Mouse (Mus musculus) layer of hippocampus, postnatal 36 days (tissue): ENCODE results near the gene Pkm. TPM values are rescaled to one million over a fixed set of nuclear protein-coding genes. Genes with fewer than 3 reads are reported as not detected.

Experiments
- DNase-seq, 2 experiments: peaks; one replicate each; pipeline ENCODE4 v3.0.0; 2022
- total RNA-seq, 2 experiments: library from RNA; stranded (reverse); gene quantifications; 2 replicates each; pipeline ENCODE4 v1.2.3; 2021

Gene Pkm
- total RNA-seq, 2 experiments from 2014 or later, result 1,284 to 1,365 TPM

DNA sequence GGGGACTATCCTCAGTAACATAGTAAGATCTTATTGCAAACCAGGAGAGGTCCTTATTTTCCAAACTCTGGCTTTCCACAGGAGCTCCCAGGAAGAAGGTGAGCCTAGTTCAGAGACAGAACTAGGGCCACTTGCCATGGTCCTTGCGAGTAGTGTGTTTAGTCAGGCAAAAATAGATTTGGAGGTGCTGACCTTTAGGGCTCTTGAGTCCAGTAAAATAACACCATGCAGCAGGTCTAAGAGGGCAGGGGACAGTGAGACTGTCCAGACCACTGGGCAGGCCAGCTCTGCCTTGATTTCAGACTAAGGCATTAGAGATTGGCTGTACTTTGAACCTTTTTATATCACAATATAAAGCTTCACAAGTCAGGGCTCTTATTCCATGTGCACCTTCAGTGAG lies 10.6 kb downstream of the Pkm start:
- no peak for DNase-seq

- no peak for DNase-seq
Observed at GRCm38 (mm10) chr9:59667250-59667649, 11.1 kb downstream of the Pkm start.

DNA sequence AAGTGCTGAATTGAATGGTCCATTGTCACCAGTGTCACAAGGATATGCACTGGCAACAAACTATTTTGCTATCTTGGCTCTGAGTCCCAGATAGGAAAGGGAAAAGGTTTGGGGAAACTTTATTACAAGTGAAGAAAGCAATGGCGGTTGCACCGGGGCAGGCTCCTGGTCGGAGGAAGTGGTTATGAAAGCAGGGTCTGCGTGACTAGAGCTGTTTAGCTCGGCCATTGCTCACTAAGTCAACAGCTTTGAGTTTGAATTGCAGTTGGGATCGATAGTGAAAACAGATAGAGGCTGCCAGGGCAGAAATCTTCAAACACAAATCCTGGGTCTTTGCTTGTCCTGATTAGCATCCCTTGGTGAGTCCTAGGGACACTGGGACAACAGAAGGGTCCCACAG lies 11.7 kb downstream of the Pkm start:
- DNase-seq, result no peak

DNA sequence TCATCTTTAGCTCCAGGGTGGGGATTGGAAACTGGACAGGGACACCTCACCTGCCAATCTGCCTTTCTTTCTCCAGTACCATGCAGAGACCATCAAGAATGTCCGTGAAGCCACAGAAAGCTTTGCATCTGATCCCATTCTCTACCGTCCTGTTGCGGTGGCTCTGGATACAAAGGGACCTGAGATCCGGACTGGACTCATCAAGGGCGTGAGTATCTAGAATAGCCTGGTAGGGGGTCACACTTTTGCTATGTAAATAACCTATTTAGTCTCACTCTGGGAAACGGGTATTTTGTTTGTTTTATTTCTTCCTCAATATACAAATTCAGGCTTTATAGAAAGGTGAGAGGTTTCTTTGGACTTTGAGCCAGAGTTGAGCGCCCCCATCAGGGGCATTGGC lies 12.3 kb downstream of the Pkm start:
- DNase-seq, result no peak

DNA sequence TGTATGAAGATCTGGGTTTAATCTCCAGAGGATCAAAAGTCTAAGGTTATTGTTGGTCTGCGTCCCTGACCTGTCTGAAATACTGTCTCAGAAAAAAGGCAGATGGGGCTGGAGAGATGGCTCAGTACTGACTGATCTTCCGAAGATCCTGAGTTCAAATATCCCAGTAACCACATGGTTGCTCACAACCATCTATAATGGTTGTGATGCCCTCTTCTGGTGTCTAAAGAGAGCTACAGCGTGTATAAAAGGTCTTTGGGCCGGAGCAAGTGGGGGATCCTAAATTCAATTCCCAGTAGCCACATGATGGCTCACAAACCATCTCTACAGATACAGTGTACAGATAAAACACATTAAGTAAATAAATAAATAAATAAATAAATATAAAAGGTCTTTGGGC lies 13.0 kb downstream of the Pkm start:
- no peak for DNase-seq

GRCm38 (mm10) chr9:59672195-59672894 lies 16.2 kb downstream of the Pkm start:
- DNase-seq, result no peak

GRCm38 (mm10) chr9:59673427-59673826 lies 17.3 kb downstream of the Pkm start:
- DNase-seq, result no peak

GRCm38 (mm10) chr9:59675598-59675997 lies 19.4 kb downstream of the Pkm start:
- DNase-seq, result no peak

GRCm38 (mm10) chr9:59678313-59678712 lies 22.1 kb downstream of the Pkm start:
- no peak for DNase-seq

DNA sequence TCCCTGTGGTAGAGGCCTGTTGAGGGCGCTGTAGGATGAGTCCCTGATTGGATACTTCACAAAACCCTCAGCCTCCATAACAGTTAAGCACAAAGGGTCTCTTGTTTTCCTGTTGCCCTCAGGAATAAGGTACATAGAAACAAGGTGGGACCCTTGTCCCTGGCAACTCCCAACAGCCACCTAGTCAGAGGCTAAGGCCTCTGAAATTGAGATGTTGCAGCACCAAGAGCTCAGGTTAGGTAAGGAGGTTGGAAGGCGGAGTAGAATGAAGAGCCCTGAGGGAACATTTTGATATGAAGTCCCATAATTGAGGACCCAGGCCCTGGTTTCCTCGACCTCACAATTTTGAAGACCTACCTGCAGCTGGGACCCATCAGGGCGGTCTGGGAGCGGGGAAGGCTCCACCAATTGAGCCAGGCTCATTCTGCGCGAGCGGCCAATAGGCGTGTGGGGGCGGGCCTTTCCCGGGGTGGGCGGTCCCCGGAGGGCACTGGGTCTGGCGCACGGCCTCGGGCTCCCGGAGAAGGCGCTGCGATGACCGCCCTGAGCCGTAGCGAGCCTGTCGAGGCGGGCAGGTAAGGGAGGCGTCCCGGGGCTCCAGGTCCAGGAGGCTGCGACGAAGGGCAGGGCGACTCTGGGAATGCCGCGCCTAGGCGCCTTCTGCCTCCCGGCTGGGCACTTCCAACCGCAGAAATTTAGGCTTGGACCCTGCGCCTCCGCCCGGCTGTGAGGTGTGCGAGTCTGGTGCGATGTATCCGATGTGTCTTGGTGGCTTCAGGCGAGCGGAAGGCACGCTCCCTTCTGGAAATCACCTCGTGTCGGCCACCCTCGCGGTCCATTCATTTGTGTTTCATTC lies 23.7 kb downstream of the Pkm start, which contains the start of gene Gramd2:
TSS of gene Gramd2 (plus strand) at position 467 of the 856 bp plus-strand sequence.
- DNase-seq, result peak in 1 of 2 experiments; percentile 73

- no peak for DNase-seq
Observed at GRCm38 (mm10) chr9:59680534-59680875, 24.3 kb downstream of the Pkm start.

- DNase-seq, result no peak
Observed at GRCm38 (mm10) chr9:59684020-59684419, 27.9 kb downstream of the Pkm start.

DNA sequence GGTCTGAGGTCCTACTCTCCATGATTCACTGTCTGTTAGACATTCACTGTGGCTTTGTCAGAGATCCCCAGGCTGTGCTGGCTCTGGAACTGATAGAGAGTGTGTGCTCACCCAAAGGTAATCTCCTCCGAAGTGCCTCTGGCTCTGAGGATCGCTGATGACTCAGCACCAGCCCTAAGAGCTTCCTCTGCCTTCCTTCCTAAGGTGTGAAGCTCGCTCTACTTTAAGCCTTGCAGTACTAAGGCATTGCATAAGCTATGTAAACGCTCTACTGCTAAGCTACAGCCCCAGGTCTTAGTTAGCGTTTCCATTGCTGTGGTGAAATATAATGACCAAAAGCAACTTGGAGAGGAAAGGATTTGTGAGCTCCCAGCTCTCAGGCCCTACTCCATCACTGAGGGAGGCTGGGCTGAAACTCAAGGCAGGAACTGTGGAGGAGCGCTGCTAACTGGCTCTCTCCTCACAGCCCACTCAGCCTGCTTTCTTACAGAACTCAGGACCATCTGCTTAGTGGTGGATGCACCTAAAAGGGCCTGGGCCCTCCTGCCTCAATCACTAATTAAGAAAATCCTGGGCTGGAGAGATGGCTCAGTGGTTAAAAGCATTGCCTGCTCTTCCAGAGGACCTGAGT lies 31.4 kb downstream of the Pkm start:
- no peak for DNase-seq

DNA sequence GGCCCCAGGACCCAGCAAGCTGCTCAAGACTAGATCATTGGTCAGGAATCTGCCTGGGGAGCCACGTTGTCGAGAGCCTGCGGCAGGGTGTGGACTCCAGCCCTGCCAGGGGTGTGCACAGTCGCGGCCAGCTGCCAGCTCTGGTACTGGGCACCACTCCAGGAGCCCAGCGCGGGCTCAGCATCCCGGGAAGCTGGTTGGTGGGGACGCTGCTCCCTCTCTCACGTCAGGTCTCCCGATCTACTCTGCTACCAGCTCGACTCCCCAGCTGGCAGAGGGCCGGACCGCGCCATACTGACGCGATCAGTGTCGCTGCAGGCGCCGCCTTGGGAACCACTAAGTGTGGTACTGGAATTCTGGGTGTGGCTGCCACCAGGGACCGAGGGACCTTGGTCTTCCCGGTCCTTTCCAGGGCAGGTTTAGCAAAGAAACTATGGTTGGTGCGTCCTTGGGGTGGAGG lies 35.5 kb downstream of the Pkm start:
- peak; percentile 82 to 83 for DNase-seq

GRCm38 (mm10) chr9:59692145-59692544 lies 36.0 kb downstream of the Pkm start:
- DNase-seq, result peak in 1 of 2 experiments; percentile 45

GRCm38 (mm10) chr9:59694571-59695450 lies 38.6 kb downstream of the Pkm start:
- DNase-seq, result no peak

GRCm38 (mm10) chr9:59695451-59695813 lies 39.3 kb downstream of the Pkm start:
- DNase-seq, result no peak

DNA sequence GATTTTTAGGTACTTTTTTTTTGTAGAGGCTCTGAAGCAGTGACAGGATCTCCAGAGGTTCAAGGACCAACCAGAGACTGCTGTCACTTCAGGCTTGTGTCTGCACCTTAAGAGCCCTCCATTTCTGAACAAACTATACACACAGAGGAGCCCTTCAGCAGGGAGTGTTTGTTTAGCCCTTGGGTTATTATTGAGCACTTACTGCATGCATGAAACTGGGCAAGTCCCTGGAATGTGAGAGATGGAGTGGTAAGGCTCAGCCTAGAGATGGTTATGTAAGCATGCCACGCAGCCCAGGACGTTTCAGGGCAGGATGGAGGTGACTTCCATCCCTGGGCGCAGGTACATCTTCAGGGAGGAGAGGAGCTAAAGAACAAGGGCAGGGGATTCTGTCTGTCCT lies 40.2 kb downstream of the Pkm start:
- no peak for DNase-seq

- DNase-seq, result no peak
Observed at GRCm38 (mm10) chr9:59701094-59701493, 44.9 kb downstream of the Pkm start.

DNA sequence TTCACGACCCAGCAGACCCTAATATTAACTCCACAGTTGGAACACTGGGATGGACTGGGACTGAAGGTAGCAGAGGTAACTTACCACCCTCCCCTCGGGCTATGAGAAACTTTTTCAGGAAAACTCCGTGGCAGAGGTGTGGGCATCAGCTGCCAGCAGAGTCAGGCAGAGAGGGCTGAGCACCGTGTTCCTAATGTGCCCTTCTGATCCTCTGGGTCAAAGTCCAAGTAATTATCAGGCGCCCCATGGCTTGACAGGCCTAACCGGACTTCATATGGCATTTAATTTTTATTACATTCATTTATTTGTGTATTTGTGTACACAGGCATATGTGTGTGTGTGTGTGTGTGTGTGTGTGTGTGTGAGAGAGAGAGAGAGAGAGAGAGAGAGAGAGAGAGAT lies 46.9 kb downstream of the Pkm start:
- no peak for DNase-seq

- no peak for DNase-seq
Observed at GRCm38 (mm10) chr9:59706850-59707825, 51.0 kb downstream of the Pkm start.
